9 mouse cellular contexts compared by ENCODE assay signal in the genomic region with DNA sequence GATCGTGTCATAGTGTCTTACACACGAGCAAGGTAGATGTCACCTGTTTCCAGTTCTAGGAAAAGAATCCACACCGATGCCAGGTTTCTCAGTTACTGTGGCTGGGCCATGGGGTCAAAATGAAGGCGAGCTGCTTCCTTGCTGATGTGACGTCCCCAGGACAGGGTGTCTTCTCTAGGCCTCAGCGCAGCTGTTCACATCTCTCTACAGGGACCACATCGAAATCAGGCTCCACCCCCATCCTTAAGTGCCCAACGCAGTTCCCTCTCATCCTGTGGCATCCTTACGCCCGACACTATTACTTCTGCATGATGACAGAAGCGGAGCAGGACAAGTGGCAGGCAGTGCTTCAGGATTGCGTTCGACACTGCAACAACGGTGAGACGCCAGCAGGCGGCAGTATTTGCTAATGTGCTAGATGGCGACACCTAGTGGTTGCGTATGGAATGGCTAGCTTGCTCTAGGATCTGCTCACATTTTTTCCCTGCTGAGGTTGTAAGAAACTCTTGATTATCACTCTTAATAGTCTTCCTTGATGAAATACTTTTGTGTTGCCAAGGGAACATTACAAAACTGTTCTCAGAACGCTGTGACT. TPM values are rescaled to one million over a fixed set of nuclear protein-coding genes. Genes with fewer than 3 reads are reported as not detected.
DNase-seq lines count a peak whose midpoint lies in the region; ATAC-seq and TF ChIP-seq lines count a peak whose summit lies in the region.
"Had no signal": no experiment of that assay in that cellular context is flagged by ENCODE, and none has a peak within 500 bp of the region (broad histone marks: within the 10 kb centered on the region; RNA-seq: fewer than 3 reads in every experiment).

No protein-coding gene starts in this region.

- H3K9ac ChIP-seq in kidney, embryonic 16.5 days (replicated peaks; ENCODE audit: low read length), result no peak overlapping the region
- no peak overlapping the region for H3K9ac ChIP-seq in forebrain, embryonic 13.5 days
- H3K9ac ChIP-seq in hindbrain, embryonic 13.5 days, result 0 out of 2 replicates have a peak overlapping the region, but pooled peaks have one; percentile 19
- H3K9ac ChIP-seq in midbrain, embryonic 11.5 days (ENCODE audit: low read length), result no peak overlapping the region
- H3K9ac ChIP-seq: stomach, embryonic 15.5 days had no signal

- no peak overlapping the region for H3K27ac ChIP-seq in kidney, embryonic 16.5 days (ENCODE audit: low read length)
- H3K27ac ChIP-seq in forebrain, embryonic 13.5 days, result no peak overlapping the region
- H3K27ac ChIP-seq in hindbrain, embryonic 13.5 days, result 0 out of 2 replicates have a peak overlapping the region, but pooled peaks have one; percentile 18
- no peak overlapping the region for H3K27ac ChIP-seq in left cerebral cortex, adult 2 months
- no peak overlapping the region for H3K27ac ChIP-seq in midbrain, embryonic 11.5 days (ENCODE audit: low read depth, low read length)
- H3K27ac ChIP-seq: stomach, embryonic 15.5 days had no signal

- no peaks in the 10 kb centered on the region for H3K9me3 ChIP-seq in kidney, embryonic 16.5 days (ENCODE audit: low read length)
- H3K9me3 ChIP-seq in forebrain, embryonic 13.5 days (replicated peaks), result no peaks in the 10 kb centered on the region
- H3K9me3 ChIP-seq in hindbrain, embryonic 13.5 days, result no peaks in the 10 kb centered on the region
- no peaks in the 10 kb centered on the region for H3K9me3 ChIP-seq in midbrain, embryonic 11.5 days (ENCODE audit: control insufficient read depth, low read length)
- H3K9me3 ChIP-seq: stomach, embryonic 15.5 days had no signal

- intact Hi-C loops in left cerebral cortex, adult 2 months (cut with DNase I), result loop anchor here (1.0 to 5.0 kb wide), 3 partner anchors 36 to 135 kb away; a partner anchor contains a TSS

- H3K4me3 ChIP-seq in kidney, embryonic 16.5 days (ENCODE audit: low read length), result no peak overlapping the region
- no peak overlapping the region for H3K4me3 ChIP-seq in forebrain, embryonic 13.5 days
- H3K4me3 ChIP-seq in hindbrain, embryonic 13.5 days, result no peak overlapping the region
- no peak overlapping the region for H3K4me3 ChIP-seq in left cerebral cortex, adult 2 months
- no peak overlapping the region for H3K4me3 ChIP-seq in midbrain, embryonic 11.5 days (ENCODE audit: low read depth, low read length)
- H3K4me3 ChIP-seq: stomach, embryonic 15.5 days had no signal

- no peak; the same call in none of the 2 replicates for TF ChIP-seq CTCF in left cerebral cortex, adult 2 months (IDR thresholded peaks at IDR 0.05)

- no peak for ATAC-seq in kidney, embryonic 16.5 days (ENCODE audit: low FRiP score, low TSS enrichment)
- ATAC-seq in cerebellum, adult (ENCODE audit: insufficient number of reproducible peaks, low FRiP score, low TSS enrichment), result peak; percentile 46; the same call in 1 of the 2 replicates
- peak; percentile 31; the same call in 1 of the 2 replicates for ATAC-seq in forebrain, embryonic 13.5 days
- no peak for ATAC-seq in hindbrain, embryonic 13.5 days (ENCODE audit: low FRiP score)
- no peak for ATAC-seq in midbrain, embryonic 11.5 days (ENCODE audit: low FRiP score)

- H3K4me2 ChIP-seq in kidney, embryonic 16.5 days (replicated peaks; ENCODE audit: low read depth, low read length), result no peak overlapping the region
- H3K4me2 ChIP-seq in forebrain, embryonic 13.5 days, result no peak overlapping the region
- H3K4me2 ChIP-seq in hindbrain, embryonic 13.5 days, result no peak overlapping the region
- no peak overlapping the region for H3K4me2 ChIP-seq in midbrain, embryonic 11.5 days
- H3K4me2 ChIP-seq: stomach, embryonic 15.5 days had no signal

- H3K4me1 ChIP-seq in kidney, embryonic 16.5 days (ENCODE audit: insufficient read depth, low read length), result peaks cover 36% of the 10 kb centered on the region
- peaks cover 20% of the 10 kb centered on the region for H3K4me1 ChIP-seq in forebrain, embryonic 13.5 days
- peaks cover 28% of the 10 kb centered on the region for H3K4me1 ChIP-seq in hindbrain, embryonic 13.5 days (replicated peaks)
- peaks cover 14% of the 10 kb centered on the region for H3K4me1 ChIP-seq in midbrain, embryonic 11.5 days (ENCODE audit: control insufficient read depth, insufficient read depth, low read length)

- WGBS in kidney, embryonic 16.5 days, result 29% methylated on average over 19 of the region's 19 CpGs
- whole genome bisulfite sequencing in forebrain, embryonic 13.5 days, result 30% methylated on average over 19 of the region's 19 CpGs
- 29% methylated on average over 19 of the region's 19 CpGs for WGBS in hindbrain, embryonic 13.5 days
- WGBS in midbrain, embryonic 11.5 days, result 31% methylated on average over 19 of the region's 19 CpGs

- DNase-seq in kidney, adult 11 months, result peak; percentile 64
- peak; percentile 79 to 87 for DNase-seq in left cerebral cortex, adult 2 months (ENCODE audit: extremely low spot score in 1 of 2, low spot score in 2 of 2)
- DNase-seq in midbrain, embryonic 11.5 days (ENCODE audit: low spot score, missing footprints), result peak; percentile 99
- DNase-seq in spleen, postnatal 10 days (ENCODE audit: low spot score in 2 of 2), result peak; percentile 74 to 88

- peaks cover 26% of the 10 kb centered on the region for H3K36me3 ChIP-seq in kidney, embryonic 16.5 days (ENCODE audit: insufficient read depth, low read length)
- H3K36me3 ChIP-seq in forebrain, embryonic 13.5 days (ENCODE audit: poor library complexity, severe bottlenecking), result peaks cover 26% of the 10 kb centered on the region
- H3K36me3 ChIP-seq in hindbrain, embryonic 13.5 days, result peaks cover 47% of the 10 kb centered on the region
- H3K36me3 ChIP-seq in midbrain, embryonic 11.5 days (ENCODE audit: control insufficient read depth, insufficient read depth, low read length), result no peaks in the 10 kb centered on the region

- no peaks in the 10 kb centered on the region for H3K27me3 ChIP-seq in kidney, embryonic 16.5 days (ENCODE audit: insufficient read depth, low read length)
- peaks cover 15% of the 10 kb centered on the region; the same call in 1 of the 2 replicates for H3K27me3 ChIP-seq in forebrain, embryonic 13.5 days
- no peaks in the 10 kb centered on the region for H3K27me3 ChIP-seq in hindbrain, embryonic 13.5 days
- H3K27me3 ChIP-seq in midbrain, embryonic 11.5 days (ENCODE audit: control insufficient read depth, insufficient read depth, low read length), result no peaks in the 10 kb centered on the region
- H3K27me3 ChIP-seq: stomach, embryonic 15.5 days had no signal

RNA-seq across cellular contexts. Expression of a gene that starts 36.4 kb away (rescaled TPM):
- polyA plus RNA-seq in kidney, embryonic 16.5 days (2015; fragmentation: Nextera tagmentation; extraction: Ambion mirVana), result 54.4 and 56.2 TPM in 2 replicates
- 21.1 and 23.7 TPM in 2 replicates for polyA plus RNA-seq in forebrain, embryonic 13.5 days (2015; fragmentation: Nextera tagmentation; extraction: Ambion mirVana)
- polyA plus RNA-seq in hindbrain, embryonic 13.5 days (2015; fragmentation: Nextera tagmentation; extraction: Ambion mirVana), result 31.6 and 32.4 TPM in 2 replicates
- total RNA-seq in left cerebral cortex, adult 2 months (2021), result 10 to 100 TPM; 24.4 to 31.4 TPM
- polyA plus RNA-seq in midbrain, embryonic 11.5 days (2014; fragmentation: Nextera tagmentation; extraction: Ambion mirVana), result 10.3 and 10.6 TPM in 2 replicates

RNA-seq across cellular contexts. Expression of a gene that starts 49.1 kb away (rescaled TPM):
- 149 and 176 TPM in 2 replicates for polyA plus RNA-seq in kidney, embryonic 16.5 days (2015; fragmentation: Nextera tagmentation; extraction: Ambion mirVana)
- 111 and 118 TPM in 2 replicates for polyA plus RNA-seq in forebrain, embryonic 13.5 days (2015; fragmentation: Nextera tagmentation; extraction: Ambion mirVana)
- polyA plus RNA-seq in hindbrain, embryonic 13.5 days (2015; fragmentation: Nextera tagmentation; extraction: Ambion mirVana), result 92.0 and 108 TPM in 2 replicates
- 100 to 1,000 TPM; 110 to 129 TPM for total RNA-seq in left cerebral cortex, adult 2 months (2021)
- 129 and 155 TPM in 2 replicates for polyA plus RNA-seq in midbrain, embryonic 11.5 days (2014; fragmentation: Nextera tagmentation; extraction: Ambion mirVana)

RNA-seq across cellular contexts. Expression of a gene that starts 49.1 kb away (rescaled TPM):
- 11.7 and 12.2 TPM in 2 replicates for polyA plus RNA-seq in kidney, embryonic 16.5 days (2015; fragmentation: Nextera tagmentation; extraction: Ambion mirVana)
- 14.8 and 15.5 TPM in 2 replicates for polyA plus RNA-seq in forebrain, embryonic 13.5 days (2015; fragmentation: Nextera tagmentation; extraction: Ambion mirVana)
- 19.6 and 26.0 TPM in 2 replicates for polyA plus RNA-seq in hindbrain, embryonic 13.5 days (2015; fragmentation: Nextera tagmentation; extraction: Ambion mirVana)
- total RNA-seq in left cerebral cortex, adult 2 months (2021), result 10 to 100 TPM; 37.6 to 38.2 TPM
- polyA plus RNA-seq in midbrain, embryonic 11.5 days (2014; fragmentation: Nextera tagmentation; extraction: Ambion mirVana), result 9.2 and 9.3 TPM in 2 replicates

Comparison
In these comparisons a context has a peak if more than half of its experiments do, and no peak if none do; other contexts are left out.
1. ATAC-seq: peak in cerebellum, adult (single experiment) and forebrain, embryonic 13.5 days (single experiment); none in kidney, embryonic 16.5 days (single experiment), hindbrain, embryonic 13.5 days (single experiment) and midbrain, embryonic 11.5 days (single experiment).
2. Peak in every context shown above with its lines, with median percentiles within 50 percentile points of each other: DNase-seq.